Mouse (Mus musculus): ENCODE results near the gene Bag5. TPM values are rescaled to one million over a fixed set of nuclear protein-coding genes. Genes with fewer than 3 reads are reported as not detected.

The Bag5 gene
- total RNA-seq, 2 experiments from 2014 or later = 25.8 to 29.2 TPM

- no peak for ATAC-seq (replicated peaks; ENCODE audit: poor library complexity)
These were observed 12.1 kb downstream of the Bag5 start for GRCm38 (mm10) chr12:111700920-111701458.

GRCm38 (mm10) chr12:111699542-111699941 is 13.5 kb downstream of the Bag5 start:
- no peak for ATAC-seq (replicated peaks; ENCODE audit: poor library complexity)

- ATAC-seq (replicated peaks; ENCODE audit: poor library complexity) = no peak
These were observed 14.6 kb downstream of the Bag5 start for GRCm38 (mm10) chr12:111698346-111698913.

GRCm38 (mm10) chr12:111697708-111698107 is 15.3 kb downstream of the Bag5 start:
- ATAC-seq (replicated peaks; ENCODE audit: poor library complexity) = no peak

GRCm38 (mm10) chr12:111696239-111696638 is 16.8 kb downstream of the Bag5 start:
- ATAC-seq (replicated peaks; ENCODE audit: poor library complexity) = peak; percentile 86

GRCm38 (mm10) chr12:111694880-111695804 is 17.9 kb downstream of the Bag5 start:
- no peak for ATAC-seq (replicated peaks; ENCODE audit: poor library complexity)

- no peak for ATAC-seq (replicated peaks; ENCODE audit: poor library complexity)
These were observed 18.7 kb downstream of the Bag5 start for GRCm38 (mm10) chr12:111694271-111694781.

GRCm38 (mm10) chr12:111693341-111694270 is 19.5 kb downstream of the Bag5 start:
- no peak for ATAC-seq (replicated peaks; ENCODE audit: poor library complexity)

GRCm38 (mm10) chr12:111692899-111693298 is 20.2 kb downstream of the Bag5 start:
- ATAC-seq (replicated peaks; ENCODE audit: poor library complexity) = no peak

- peak; percentile 68 for ATAC-seq (replicated peaks; ENCODE audit: poor library complexity)
These were observed 21.6 kb downstream of the Bag5 start for GRCm38 (mm10) chr12:111691346-111691872.

GRCm38 (mm10) chr12:111689426-111689825 is 23.6 kb downstream of the Bag5 start:
- no peak for ATAC-seq (replicated peaks; ENCODE audit: poor library complexity)

GRCm38 (mm10) chr12:111688069-111688428 is 25.0 kb downstream of the Bag5 start:
- no peak for ATAC-seq (replicated peaks; ENCODE audit: poor library complexity)

- no peak for ATAC-seq (replicated peaks; ENCODE audit: poor library complexity)
These were observed 25.5 kb downstream of the Bag5 start for GRCm38 (mm10) chr12:111687350-111688068.

GRCm38 (mm10) chr12:111686390-111686789 is 26.7 kb downstream of the Bag5 start:
- ATAC-seq (replicated peaks; ENCODE audit: poor library complexity) = no peak

GRCm38 (mm10) chr12:111682806-111683205 is 30.3 kb downstream of the Bag5 start:
- no peak for ATAC-seq (replicated peaks; ENCODE audit: poor library complexity)

GRCm38 (mm10) chr12:111682003-111682402 is 31.1 kb downstream of the Bag5 start:
- no peak for ATAC-seq (replicated peaks; ENCODE audit: poor library complexity)

- no peak for ATAC-seq (replicated peaks; ENCODE audit: poor library complexity)
These were observed 31.8 kb downstream of the Bag5 start for GRCm38 (mm10) chr12:111681305-111681704.

GRCm38 (mm10) chr12:111680661-111681060 is 32.4 kb downstream of the Bag5 start:
- ATAC-seq (replicated peaks; ENCODE audit: poor library complexity) = no peak

GRCm38 (mm10) chr12:111678997-111679396 is 34.1 kb downstream of the Bag5 start:
- ATAC-seq (replicated peaks; ENCODE audit: poor library complexity) = peak; percentile 12

- ATAC-seq (replicated peaks; ENCODE audit: poor library complexity) = peak; percentile 15
These were observed 34.5 kb downstream of the Bag5 start for GRCm38 (mm10) chr12:111678670-111678933.

All from megakaryocyte progenitor cell, adult 5-6 weeks (primary cell).